Mouse (Mus musculus) spleen, adult 18-20 months (tissue): ENCODE measurements around the gene Pdcd7.

Experiments
- DNase-seq, 2 experiments: peaks; one replicate each; pipeline ENCODE4 v3.0.0; 2022; ENCODE audit warnings: mixed read lengths in 2 of 2

The Pdcd7 gene

GRCm38 (mm10) chr9:65358956-65359480 is 13.1 kb downstream of the Pdcd7 start:
- no peak for DNase-seq

- DNase-seq, result no peak
Measured at GRCm38 (mm10) chr9:65360641-65361448, 14.9 kb downstream of the Pdcd7 start, which contains the start of gene Ubap1l. Gene Ubap1l, plus strand, starts transcription at chr9:65361041.

- no peak for DNase-seq
Measured at GRCm38 (mm10) chr9:65363684-65364083, 17.8 kb downstream of the Pdcd7 start.

GRCm38 (mm10) chr9:65365721-65366120 is 19.8 kb downstream of the Pdcd7 start:
- DNase-seq, result no peak

GRCm38 (mm10) chr9:65371756-65372155 is 25.9 kb downstream of the Pdcd7 start:
- no peak for DNase-seq

GRCm38 (mm10) chr9:65372449-65372848 is 26.5 kb downstream of the Pdcd7 start:
- DNase-seq, result peak in 1 of 2 experiments; percentile 16

GRCm38 (mm10) chr9:65374468-65375162 is 28.7 kb downstream of the Pdcd7 start:
- DNase-seq, result no peak

GRCm38 (mm10) chr9:65375163-65375934 is 29.4 kb downstream of the Pdcd7 start:
- no peak for DNase-seq

GRCm38 (mm10) chr9:65381017-65381590 is 35.2 kb downstream of the Pdcd7 start:
- no peak for DNase-seq

- no peak for DNase-seq
Measured at GRCm38 (mm10) chr9:65382031-65382750, 36.3 kb downstream of the Pdcd7 start.

- no peak for DNase-seq
Measured at GRCm38 (mm10) chr9:65382751-65383097, 36.8 kb downstream of the Pdcd7 start.

GRCm38 (mm10) chr9:65384276-65384675 is 38.4 kb downstream of the Pdcd7 start:
- DNase-seq, result no peak

- DNase-seq, result no peak
Measured at GRCm38 (mm10) chr9:65386373-65387140, 40.7 kb downstream of the Pdcd7 start.

- DNase-seq, result no peak
Measured at GRCm38 (mm10) chr9:65390752-65391612, 45.1 kb downstream of the Pdcd7 start.

- no peak for DNase-seq
Measured at GRCm38 (mm10) chr9:65391613-65391964, 45.7 kb downstream of the Pdcd7 start, which contains the start of gene Kbtbd13. Gene Kbtbd13, minus strand, starts transcription at chr9:65391652.

GRCm38 (mm10) chr9:65392638-65393364 is 46.9 kb downstream of the Pdcd7 start:
- DNase-seq, result peak in 1 of 2 experiments; percentile 67

GRCm38 (mm10) chr9:65393606-65394005 is 47.7 kb downstream of the Pdcd7 start:
- DNase-seq, result no peak

GRCm38 (mm10) chr9:65394360-65394759 is 48.5 kb downstream of the Pdcd7 start:
- no peak for DNase-seq

- DNase-seq, result peak; percentile 18 to 41
Measured at GRCm38 (mm10) chr9:65398279-65398678, 52.4 kb downstream of the Pdcd7 start, which contains the start of gene Rasl12. Gene Rasl12, plus strand, starts transcription at chr9:65398506.
